In the genomic region with DNA sequence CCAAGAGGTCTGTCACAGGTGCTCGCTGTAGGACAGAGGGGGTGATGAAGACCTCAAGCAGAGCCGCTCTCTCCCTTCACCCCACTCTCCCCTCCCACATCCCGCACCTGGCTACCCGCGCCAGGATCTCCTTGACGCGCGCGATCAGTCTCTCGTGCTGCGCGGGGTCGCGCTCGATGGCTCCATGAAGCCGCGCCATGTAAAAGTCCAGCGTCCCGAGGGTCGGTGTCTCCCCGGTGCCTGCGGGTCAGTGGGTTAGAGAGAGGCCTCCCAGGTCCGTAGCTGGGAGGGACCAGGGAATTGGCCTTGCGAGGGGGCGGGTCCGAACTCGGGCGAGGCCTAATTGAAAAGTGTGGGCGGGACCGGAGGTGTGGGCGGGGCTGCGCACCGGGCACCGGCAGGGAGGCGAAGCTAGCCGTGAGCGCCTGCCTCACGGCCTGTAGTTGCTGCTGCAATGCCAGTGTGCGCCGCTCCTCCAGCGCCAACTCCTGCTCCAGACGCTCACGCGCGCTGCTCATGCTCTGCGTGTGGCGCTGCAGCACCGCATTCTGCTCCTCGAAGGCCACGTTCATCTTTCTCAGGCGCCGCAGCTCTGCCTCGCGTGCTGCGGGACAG, we compare ENCODE assay signal across 8 mouse cellular contexts. TPM values are rescaled to one million over a fixed set of nuclear protein-coding genes. Genes with fewer than 3 reads are reported as not detected.
DNase-seq lines count a peak whose midpoint lies in the region; ATAC-seq and TF ChIP-seq lines count a peak whose summit lies in the region.

No protein-coding gene starts in this region.

- peak overlapping the region; percentile 48 for H3K4me2 ChIP-seq in hindbrain, embryonic 14.5 days (replicated peaks)
- H3K4me2 ChIP-seq in limb, embryonic 15.5 days, result peak overlapping the region; percentile 49
- H3K4me2 ChIP-seq in midbrain, embryonic 14.5 days (ENCODE audit: low read length), result peak overlapping the region; percentile 50

- WGBS in thymus, adult 2 months, result 24% methylated on average over 55 of the region's 55 CpGs
- 7% methylated on average over 54 of the region's 55 CpGs for WGBS in hindbrain, embryonic 14.5 days
- 12% methylated on average over 50 of the region's 55 CpGs for WGBS in limb, embryonic 15.5 days
- 8% methylated on average over 55 of the region's 55 CpGs for WGBS in midbrain, embryonic 14.5 days

- no peaks in the 10 kb centered on the region for H3K9me3 ChIP-seq in hindbrain, embryonic 14.5 days (ENCODE audit: control insufficient read depth, low read length)
- no peaks in the 10 kb centered on the region for H3K9me3 ChIP-seq in limb, embryonic 15.5 days
- no peaks in the 10 kb centered on the region for H3K9me3 ChIP-seq in midbrain, embryonic 14.5 days (ENCODE audit: control insufficient read depth, low read length)

- no peak overlapping the region for H3K27ac ChIP-seq in thymus, adult 2 months (ENCODE audit: control insufficient read depth, insufficient read depth, low read length)
- H3K27ac ChIP-seq in hindbrain, embryonic 14.5 days, result no peak overlapping the region
- H3K27ac ChIP-seq in limb, embryonic 15.5 days, result 0 out of 2 replicates have a peak overlapping the region, but pooled peaks have one; percentile 50
- no peak overlapping the region for H3K27ac ChIP-seq in midbrain, embryonic 14.5 days (replicated peaks; ENCODE audit: low read depth, low read length)

- peaks cover 25% of the 10 kb centered on the region for H3K4me1 ChIP-seq in thymus, adult 2 months (replicated peaks; ENCODE audit: control insufficient read depth, insufficient read depth, low read length)
- peaks cover 16% of the 10 kb centered on the region for H3K4me1 ChIP-seq in hindbrain, embryonic 14.5 days (replicated peaks; ENCODE audit: control insufficient read depth, insufficient read depth, low read length)
- peaks cover 41% of the 10 kb centered on the region for H3K4me1 ChIP-seq in limb, embryonic 15.5 days
- peaks cover 13% of the 10 kb centered on the region for H3K4me1 ChIP-seq in midbrain, embryonic 14.5 days (ENCODE audit: control insufficient read depth, insufficient read depth, low read length)

- TF ChIP-seq POLR2A in thymus, adult 2 months (IDR thresholded peaks at IDR 0.05; ENCODE audit: control insufficient read depth, extremely low read depth, insufficient read depth, low read length, poor library complexity), result no peak

- ATAC-seq in hindbrain, embryonic 14.5 days (ENCODE audit: low FRiP score), result no peak
- ATAC-seq in limb, embryonic 15.5 days (ENCODE audit: insufficient number of reproducible peaks, low FRiP score, low TSS enrichment, low read depth), result no peak
- ATAC-seq in midbrain, embryonic 14.5 days (ENCODE audit: low FRiP score, low TSS enrichment), result no peak

- no peak overlapping the region for H3K4me3 ChIP-seq in thymus, adult 2 months (ENCODE audit: control insufficient read depth, insufficient read depth, low read length)
- peak overlapping the region; percentile 24 for H3K4me3 ChIP-seq in hindbrain, embryonic 14.5 days (replicated peaks; ENCODE audit: low read length)
- H3K4me3 ChIP-seq in limb, embryonic 15.5 days, result peak overlapping the region; percentile 33
- peak overlapping the region; percentile 21 for H3K4me3 ChIP-seq in midbrain, embryonic 14.5 days (replicated peaks; ENCODE audit: low read depth, low read length)

- TF ChIP-seq CTCF in thymus, adult 2 months (IDR thresholded peaks at IDR 0.05; ENCODE audit: borderline replicate concordance, control insufficient read depth, extremely low read depth, insufficient read depth, low read length, poor library complexity), result 0 out of 2 replicates have a peak, but pooled peaks have one; percentile 30

- no peak for DNase-seq in thymus, adult 2 months
- DNase-seq in thymus, postnatal 25 days, result no peak
- DNase-seq in embryo, embryonic 9.5 days (ENCODE audit: extremely low spot score), result peak; percentile 83
- peak; percentile 72 for DNase-seq in hindbrain, embryonic 14.5 days (ENCODE audit: low spot score)
- DNase-seq in midbrain, embryonic 14.5 days, result peak; percentile 81
- DNase-seq in spleen, postnatal 4 days (ENCODE audit: low spot score in 2 of 2), result peak; percentile 79 to 87
- no peak for DNase-seq in gastrocnemius, postnatal 36 days

- H3K27me3 ChIP-seq in thymus, adult 2 months (ENCODE audit: control insufficient read depth, insufficient read depth, low read length), result peaks cover 11% of the 10 kb centered on the region
- peaks cover 48% of the 10 kb centered on the region for H3K27me3 ChIP-seq in hindbrain, embryonic 14.5 days (ENCODE audit: control insufficient read depth, insufficient read depth, low read length)
- H3K27me3 ChIP-seq in limb, embryonic 15.5 days, result peaks cover 41% of the 10 kb centered on the region
- H3K27me3 ChIP-seq in midbrain, embryonic 14.5 days (ENCODE audit: control insufficient read depth, insufficient read depth, low read length), result peaks cover 44% of the 10 kb centered on the region

- H3K9ac ChIP-seq in hindbrain, embryonic 14.5 days, result 0 out of 2 replicates have a peak overlapping the region, but pooled peaks have one; percentile 1
- H3K9ac ChIP-seq in limb, embryonic 15.5 days, result peak overlapping the region; percentile 28; the same call in 1 of the 2 replicates
- H3K9ac ChIP-seq in midbrain, embryonic 14.5 days (replicated peaks; ENCODE audit: low read length), result peak overlapping the region; percentile 45; the same call in 1 of the 2 replicates

- H3K36me3 ChIP-seq in thymus, adult 2 months (ENCODE audit: control insufficient read depth, insufficient read depth, low read length), result no peaks in the 10 kb centered on the region
- no peaks in the 10 kb centered on the region for H3K36me3 ChIP-seq in hindbrain, embryonic 14.5 days (replicated peaks; ENCODE audit: control insufficient read depth, insufficient read depth)
- H3K36me3 ChIP-seq in limb, embryonic 15.5 days, result peaks cover 19% of the 10 kb centered on the region
- no peaks in the 10 kb centered on the region for H3K36me3 ChIP-seq in midbrain, embryonic 14.5 days (ENCODE audit: control insufficient read depth, insufficient read depth, low read length)

- intact Hi-C loops in gastrocnemius, postnatal 36 days (cut with DNase I), result loop anchor here (2.0 kb wide), 1 partner anchor 58 kb away; no protein-coding TSS in a partner anchor

RNA-seq across cellular contexts. Expression of a gene that starts 3.5 kb away (rescaled TPM):
- 0.70 and 0.82 TPM in 2 replicates for polyA plus RNA-seq in thymus, adult 2 months (2012; rRNA removed)
- polyA plus RNA-seq in hindbrain, embryonic 14.5 days (2014; fragmentation: Nextera tagmentation; extraction: Ambion mirVana), result not detected in 2 replicates
- 0.04 and 0.07 TPM in 2 replicates for polyA plus RNA-seq in limb, embryonic 15.5 days (2015; fragmentation: Nextera tagmentation; extraction: Ambion mirVana)
- not detected in 2 replicates for polyA plus RNA-seq in midbrain, embryonic 14.5 days (2014; fragmentation: Nextera tagmentation; extraction: Ambion mirVana)
- 1 to 10 TPM; 1.1 to 1.3 TPM for total RNA-seq in gastrocnemius, postnatal 36 days (2021)

RNA-seq across cellular contexts. Expression of a gene that starts 3.7 kb away (rescaled TPM):
- 199 and 209 TPM in 2 replicates for polyA plus RNA-seq in thymus, adult 2 months (2012; rRNA removed)
- polyA plus RNA-seq in hindbrain, embryonic 14.5 days (2014; fragmentation: Nextera tagmentation; extraction: Ambion mirVana), result 29.0 and 34.0 TPM in 2 replicates
- polyA plus RNA-seq in limb, embryonic 15.5 days (2015; fragmentation: Nextera tagmentation; extraction: Ambion mirVana), result 86.0 and 89.9 TPM in 2 replicates
- polyA plus RNA-seq in midbrain, embryonic 14.5 days (2014; fragmentation: Nextera tagmentation; extraction: Ambion mirVana), result 30.6 and 36.5 TPM in 2 replicates
- 10 to 100 TPM; 19.7 to 20.9 TPM for total RNA-seq in gastrocnemius, postnatal 36 days (2021)

RNA-seq across cellular contexts. Expression of a gene that starts 10.7 kb away (rescaled TPM):
- 65.3 and 85.5 TPM in 2 replicates for polyA plus RNA-seq in thymus, adult 2 months (2012; rRNA removed)
- polyA plus RNA-seq in hindbrain, embryonic 14.5 days (2014; fragmentation: Nextera tagmentation; extraction: Ambion mirVana), result 7.8 and 10.0 TPM in 2 replicates
- polyA plus RNA-seq in limb, embryonic 15.5 days (2015; fragmentation: Nextera tagmentation; extraction: Ambion mirVana), result 13.3 and 13.4 TPM in 2 replicates
- 5.9 and 9.2 TPM in 2 replicates for polyA plus RNA-seq in midbrain, embryonic 14.5 days (2014; fragmentation: Nextera tagmentation; extraction: Ambion mirVana)
- 1 to 10 TPM; 2.2 to 2.6 TPM for total RNA-seq in gastrocnemius, postnatal 36 days (2021)

RNA-seq across cellular contexts. Expression of a gene that starts 18.0 kb away (rescaled TPM):
- polyA plus RNA-seq in thymus, adult 2 months (2012; rRNA removed), result 310 and 312 TPM in 2 replicates
- 4.3 and 5.4 TPM in 2 replicates for polyA plus RNA-seq in hindbrain, embryonic 14.5 days (2014; fragmentation: Nextera tagmentation; extraction: Ambion mirVana)
- 11.9 and 12.8 TPM in 2 replicates for polyA plus RNA-seq in limb, embryonic 15.5 days (2015; fragmentation: Nextera tagmentation; extraction: Ambion mirVana)
- polyA plus RNA-seq in midbrain, embryonic 14.5 days (2014; fragmentation: Nextera tagmentation; extraction: Ambion mirVana), result 2.9 and 3.7 TPM in 2 replicates
- total RNA-seq in gastrocnemius, postnatal 36 days (2021), result under 1 TPM; 0.87 to 0.99 TPM

RNA-seq across cellular contexts. Expression of a gene that starts 19.1 kb away (rescaled TPM):
- 12.7 TPM in 2 replicates for polyA plus RNA-seq in thymus, adult 2 months (2012; rRNA removed)
- polyA plus RNA-seq in hindbrain, embryonic 14.5 days (2014; fragmentation: Nextera tagmentation; extraction: Ambion mirVana), result 0.30 and 0.59 TPM in 2 replicates
- polyA plus RNA-seq in limb, embryonic 15.5 days (2015; fragmentation: Nextera tagmentation; extraction: Ambion mirVana), result 0.60 and 1.6 TPM in 2 replicates
- 0.32 and 0.37 TPM in 2 replicates for polyA plus RNA-seq in midbrain, embryonic 14.5 days (2014; fragmentation: Nextera tagmentation; extraction: Ambion mirVana)
- total RNA-seq in gastrocnemius, postnatal 36 days (2021), result under 1 TPM; 0.37 to 0.41 TPM

Comparison
In these comparisons a context has a peak if more than half of its experiments do, and no peak if none do; other contexts are left out.
1. DNase-seq: peak in embryo, embryonic 9.5 days (single experiment), hindbrain, embryonic 14.5 days (single experiment), midbrain, embryonic 14.5 days (single experiment) and spleen, postnatal 4 days (2 of 2); none in thymus, adult 2 months (single experiment), thymus, postnatal 25 days (single experiment) and gastrocnemius, postnatal 36 days (0 of 2).
2. Peak in every context shown above with its lines, with median percentiles within 50 percentile points of each other: H3K4me2 ChIP-seq and H3K9ac ChIP-seq.